8 mouse cellular contexts compared by ENCODE assay signal in the genomic region with DNA sequence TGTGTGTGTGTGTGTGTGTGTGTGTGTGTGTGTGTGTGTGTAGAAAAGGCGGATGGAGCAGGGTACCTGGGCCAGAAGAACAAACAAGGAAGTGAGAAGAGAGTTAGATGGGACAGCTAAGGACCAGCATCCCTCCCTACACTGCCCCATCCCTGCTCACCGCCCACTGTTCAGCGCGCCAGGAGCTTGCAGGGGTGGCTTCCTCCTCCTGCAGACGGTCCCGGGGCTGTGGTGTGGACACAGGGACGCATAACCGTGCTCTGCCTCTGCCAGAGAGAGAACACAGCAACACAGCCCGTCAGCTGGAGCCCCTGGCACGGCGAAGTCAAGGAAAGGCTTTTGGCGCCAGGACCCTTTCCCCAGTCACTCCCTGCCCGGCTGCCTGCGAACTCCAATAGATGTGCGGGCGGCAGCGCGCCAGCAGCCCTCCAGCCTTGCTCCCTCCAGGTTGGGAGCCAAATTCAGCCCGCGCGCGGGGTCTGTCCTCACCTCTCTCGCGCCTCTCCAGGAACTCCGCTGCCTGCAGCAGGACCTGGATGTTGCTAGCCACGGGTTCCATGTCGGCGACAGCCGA. TPM values are rescaled to one million over a fixed set of nuclear protein-coding genes. Genes with fewer than 3 reads are reported as not detected.
A peak's percentile ranks its signal among the peaks of the same experiment; 100 is the strongest.
DNase-seq lines count a peak whose midpoint lies in the region; ATAC-seq and TF ChIP-seq lines count a peak whose summit lies in the region.

No protein-coding gene starts in this region.

- no peak for TF ChIP-seq POLR2A in myocyte (IDR thresholded peaks at IDR 0.05; ENCODE audit: insufficient read length, low read depth)

- H3K4me3 ChIP-seq in megakaryocyte, embryonic 14.5 days (replicated peaks) = peak overlapping the region; percentile 94
- peak overlapping the region; percentile 52 for H3K4me3 ChIP-seq in brown adipose tissue, adult 24 weeks (ENCODE audit: insufficient read depth, low read depth, low read length)
- H3K4me3 ChIP-seq in forebrain, embryonic 12.5 days (replicated peaks) = peak overlapping the region; percentile 74
- H3K4me3 ChIP-seq in limb, embryonic 12.5 days (replicated peaks) = peak overlapping the region; percentile 72
- peak overlapping the region; percentile 36 for H3K4me3 ChIP-seq in myocyte

- no peak for ATAC-seq in megakaryocyte, adult 5-6 weeks (ENCODE audit: poor library complexity, severe bottlenecking)
- ATAC-seq in forebrain, embryonic 12.5 days (ENCODE audit: low FRiP score) = peak; percentile 31; the same call in 1 of the 2 replicates
- peak; percentile 28; the same call in 1 of the 2 replicates for ATAC-seq in limb, embryonic 12.5 days (ENCODE audit: insufficient number of reproducible peaks, insufficient read depth, low FRiP score, low TSS enrichment, low read depth)

- H3K4me1 ChIP-seq in megakaryocyte, embryonic 14.5 days = peaks cover 68% of the 10 kb centered on the region
- H3K4me1 ChIP-seq in brown adipose tissue, adult 24 weeks (ENCODE audit: control insufficient read depth, insufficient read depth, insufficient read length, low read length) = no peaks in the 10 kb centered on the region
- peaks cover 38% of the 10 kb centered on the region for H3K4me1 ChIP-seq in forebrain, embryonic 12.5 days
- H3K4me1 ChIP-seq in limb, embryonic 12.5 days (replicated peaks) = peaks cover 31% of the 10 kb centered on the region

- H3K9me3 ChIP-seq in megakaryocyte, embryonic 14.5 days = no peaks in the 10 kb centered on the region
- H3K9me3 ChIP-seq in forebrain, embryonic 12.5 days = no peaks in the 10 kb centered on the region
- H3K9me3 ChIP-seq in limb, embryonic 12.5 days = no peaks in the 10 kb centered on the region

- peak overlapping the region; percentile 66 for H3K9ac ChIP-seq in forebrain, embryonic 12.5 days
- H3K9ac ChIP-seq in limb, embryonic 12.5 days (replicated peaks) = peak overlapping the region; percentile 75

- under 1% methylated on average over 28 of the region's 29 CpGs for WGBS in forebrain, embryonic 12.5 days
- WGBS in limb, embryonic 12.5 days = under 1% methylated on average over 28 of the region's 29 CpGs

- peak overlapping the region; percentile 82 for H3K4me2 ChIP-seq in forebrain, embryonic 12.5 days
- peak overlapping the region; percentile 90 for H3K4me2 ChIP-seq in limb, embryonic 12.5 days
- peak overlapping the region; percentile 69 for H3K4me2 ChIP-seq in myocyte (ENCODE audit: low read depth)

- no peak overlapping the region for H3K27ac ChIP-seq in brown adipose tissue, adult 24 weeks (replicated peaks; ENCODE audit: low read depth, low read length)
- H3K27ac ChIP-seq in forebrain, embryonic 12.5 days = peak overlapping the region; percentile 97
- peak overlapping the region; percentile 95 for H3K27ac ChIP-seq in limb, embryonic 12.5 days

- peaks cover 6% of the 10 kb centered on the region for H3K27me3 ChIP-seq in megakaryocyte, embryonic 14.5 days (replicated peaks)
- H3K27me3 ChIP-seq in forebrain, embryonic 12.5 days = no peaks in the 10 kb centered on the region
- no peaks in the 10 kb centered on the region for H3K27me3 ChIP-seq in limb, embryonic 12.5 days
- H3K27me3 ChIP-seq in myocyte (ENCODE audit: control insufficient read depth, insufficient read depth, insufficient read length) = no peaks in the 10 kb centered on the region

- no peak for DNase-seq in adrenal gland, postnatal 36 days
- no peak for DNase-seq in layer of hippocampus, postnatal 25 days (ENCODE audit: extremely low spot score in 1 of 2, low spot score in 1 of 2)

- H3ac ChIP-seq in myocyte (ENCODE audit: control insufficient read depth, insufficient read length) = peak overlapping the region; percentile 50

- H3K36me3 ChIP-seq in megakaryocyte, embryonic 14.5 days (replicated peaks; ENCODE audit: low read length) = peaks cover 22% of the 10 kb centered on the region
- H3K36me3 ChIP-seq in forebrain, embryonic 12.5 days (replicated peaks) = peaks cover 27% of the 10 kb centered on the region
- H3K36me3 ChIP-seq in limb, embryonic 12.5 days = peaks cover 23% of the 10 kb centered on the region
- peaks cover 3% of the 10 kb centered on the region for H3K36me3 ChIP-seq in myocyte (ENCODE audit: control insufficient read depth, insufficient read depth)

- peaks cover 11% of the 10 kb centered on the region for H3K79me2 ChIP-seq in myocyte (ENCODE audit: control insufficient read depth, insufficient read depth)

TF ChIP-seq in myocyte, 11 proteins besides CTCF, POLR2A, EP300 and RAD21:
- TF ChIP-seq USF1 (IDR thresholded peaks at IDR 0.05; ENCODE audit: low read depth) (no peak), POLR2AphosphoS2 (IDR thresholded peaks at IDR 0.05; ENCODE audit: insufficient read length, low read depth) (peak; percentile 41)

RNA-seq across cellular contexts. Expression of a gene that starts 0.4 kb away (rescaled TPM):
- 5.7 TPM in 1 of 2 replicates, not detected in the other for polyA plus RNA-seq in megakaryocyte, embryonic 14.5 days (2012; ENCODE audit: insufficient read depth, low replicate concordance)
- 33.1 and 36.5 TPM in 2 replicates for total RNA-seq in megakaryocyte, adult 5-6 weeks (2015)
- 31.4 and 36.1 TPM in 2 replicates for total RNA-seq in megakaryocyte, adult 5-6 weeks (2017)
- polyA plus RNA-seq in brown adipose tissue, adult 24 weeks (2012; ENCODE audit: insufficient read depth, insufficient read length, missing spikeins) = not detected in 2 replicates
- 35.5 and 39.1 TPM in 2 replicates for polyA plus RNA-seq in forebrain, embryonic 12.5 days (2016; fragmentation: Nextera tagmentation; extraction: Ambion mirVana)
- polyA plus RNA-seq in limb, embryonic 12.5 days (2016; fragmentation: Nextera tagmentation; extraction: Ambion mirVana) = 33.7 and 34.9 TPM in 2 replicates
- 17.0 TPM for polyA plus RNA-seq in myocyte (2012; fragmentation: generic; extraction: Trizol)
- 1 to 10 TPM; 2.9 to 3.0 TPM for total RNA-seq in adrenal gland, postnatal 36 days (2021)
- 1 to 10 TPM; 1.2 to 2.4 TPM for total RNA-seq in layer of hippocampus, postnatal 25 days (2021)

RNA-seq across cellular contexts. Expression of a gene that starts 7.5 kb away (rescaled TPM):
- 23.5 and 94.6 TPM in 2 replicates for polyA plus RNA-seq in megakaryocyte, embryonic 14.5 days (2012; ENCODE audit: insufficient read depth, low replicate concordance)
- total RNA-seq in megakaryocyte, adult 5-6 weeks (2015) = 228 and 247 TPM in 2 replicates
- 47.0 and 54.4 TPM in 2 replicates for total RNA-seq in megakaryocyte, adult 5-6 weeks (2017)
- polyA plus RNA-seq in brown adipose tissue, adult 24 weeks (2012; ENCODE audit: insufficient read depth, insufficient read length, missing spikeins) = 40.0 and 56.9 TPM in 2 replicates
- 96.9 and 97.7 TPM in 2 replicates for polyA plus RNA-seq in forebrain, embryonic 12.5 days (2016; fragmentation: Nextera tagmentation; extraction: Ambion mirVana)
- polyA plus RNA-seq in limb, embryonic 12.5 days (2016; fragmentation: Nextera tagmentation; extraction: Ambion mirVana) = 108 and 109 TPM in 2 replicates
- polyA plus RNA-seq in myocyte (2012; fragmentation: generic; extraction: Trizol) = 59.8 TPM
- total RNA-seq in adrenal gland, postnatal 36 days (2021) = 10 to 100 TPM; 56.9 to 63.8 TPM
- total RNA-seq in layer of hippocampus, postnatal 25 days (2021) = 10 to 100 TPM; 74.0 to 83.3 TPM

RNA-seq across cellular contexts. Expression of a gene that starts 8.9 kb away (rescaled TPM):
- polyA plus RNA-seq in megakaryocyte, embryonic 14.5 days (2012; ENCODE audit: insufficient read depth, low replicate concordance) = 484 and 629 TPM in 2 replicates
- 455 and 498 TPM in 2 replicates for total RNA-seq in megakaryocyte, adult 5-6 weeks (2015)
- 146 and 163 TPM in 2 replicates for total RNA-seq in megakaryocyte, adult 5-6 weeks (2017)
- polyA plus RNA-seq in brown adipose tissue, adult 24 weeks (2012; ENCODE audit: insufficient read depth, insufficient read length, missing spikeins) = 116 and 125 TPM in 2 replicates
- 316 and 328 TPM in 2 replicates for polyA plus RNA-seq in forebrain, embryonic 12.5 days (2016; fragmentation: Nextera tagmentation; extraction: Ambion mirVana)
- polyA plus RNA-seq in limb, embryonic 12.5 days (2016; fragmentation: Nextera tagmentation; extraction: Ambion mirVana) = 361 and 370 TPM in 2 replicates
- 365 TPM for polyA plus RNA-seq in myocyte (2012; fragmentation: generic; extraction: Trizol)
- 100 to 1,000 TPM; 149 to 154 TPM for total RNA-seq in adrenal gland, postnatal 36 days (2021)
- 100 to 1,000 TPM; 139 to 165 TPM for total RNA-seq in layer of hippocampus, postnatal 25 days (2021)

RNA-seq across cellular contexts. Expression of a gene that starts 33.4 kb away (rescaled TPM):
- 59.9 and 62.1 TPM in 2 replicates for polyA plus RNA-seq in megakaryocyte, embryonic 14.5 days (2012; ENCODE audit: insufficient read depth, low replicate concordance)
- 73.6 and 74.9 TPM in 2 replicates for total RNA-seq in megakaryocyte, adult 5-6 weeks (2015)
- total RNA-seq in megakaryocyte, adult 5-6 weeks (2017) = 91.4 and 96.4 TPM in 2 replicates
- polyA plus RNA-seq in brown adipose tissue, adult 24 weeks (2012; ENCODE audit: insufficient read depth, insufficient read length, missing spikeins) = 87.3 and 88.0 TPM in 2 replicates
- polyA plus RNA-seq in forebrain, embryonic 12.5 days (2016; fragmentation: Nextera tagmentation; extraction: Ambion mirVana) = 82.7 TPM in 2 replicates
- 92.9 and 99.8 TPM in 2 replicates for polyA plus RNA-seq in limb, embryonic 12.5 days (2016; fragmentation: Nextera tagmentation; extraction: Ambion mirVana)
- 84.7 TPM for polyA plus RNA-seq in myocyte (2012; fragmentation: generic; extraction: Trizol)
- 100 to 1,000 TPM; 114 to 118 TPM for total RNA-seq in adrenal gland, postnatal 36 days (2021)
- total RNA-seq in layer of hippocampus, postnatal 25 days (2021) = 10 to 100 TPM; 58.4 to 61.0 TPM

RNA-seq across cellular contexts. Expression of a gene that starts 40.3 kb away (rescaled TPM):
- polyA plus RNA-seq in megakaryocyte, embryonic 14.5 days (2012; ENCODE audit: insufficient read depth, low replicate concordance) = 6.2 and 8.4 TPM in 2 replicates
- 55.3 and 56.5 TPM in 2 replicates for total RNA-seq in megakaryocyte, adult 5-6 weeks (2015)
- total RNA-seq in megakaryocyte, adult 5-6 weeks (2017) = 68.1 and 75.0 TPM in 2 replicates
- polyA plus RNA-seq in brown adipose tissue, adult 24 weeks (2012; ENCODE audit: insufficient read depth, insufficient read length, missing spikeins) = not detected in 2 replicates
- 0.64 TPM in 1 of 2 replicates, not detected in the other for polyA plus RNA-seq in forebrain, embryonic 12.5 days (2016; fragmentation: Nextera tagmentation; extraction: Ambion mirVana)
- 0.82 and 1.2 TPM in 2 replicates for polyA plus RNA-seq in limb, embryonic 12.5 days (2016; fragmentation: Nextera tagmentation; extraction: Ambion mirVana)
- 2.3 TPM for polyA plus RNA-seq in myocyte (2012; fragmentation: generic; extraction: Trizol)
- total RNA-seq in adrenal gland, postnatal 36 days (2021) = under 1 TPM; 0.49 to 0.86 TPM
- total RNA-seq in layer of hippocampus, postnatal 25 days (2021) = 10 to 100 TPM; 94.5 to 98.2 TPM

Comparison
In these comparisons a context has a peak if more than half of its experiments do, and no peak if none do; other contexts are left out.
1. H3K4me3 ChIP-seq: peak in every context shown above with its lines; median percentile 94 in megakaryocyte, embryonic 14.5 days; 74 in forebrain, embryonic 12.5 days; 72 in limb, embryonic 12.5 days; 52 in brown adipose tissue, adult 24 weeks; 36 in myocyte.